Comparison of ENCODE assay signal across 23 mouse cellular contexts in the genomic region with DNA sequence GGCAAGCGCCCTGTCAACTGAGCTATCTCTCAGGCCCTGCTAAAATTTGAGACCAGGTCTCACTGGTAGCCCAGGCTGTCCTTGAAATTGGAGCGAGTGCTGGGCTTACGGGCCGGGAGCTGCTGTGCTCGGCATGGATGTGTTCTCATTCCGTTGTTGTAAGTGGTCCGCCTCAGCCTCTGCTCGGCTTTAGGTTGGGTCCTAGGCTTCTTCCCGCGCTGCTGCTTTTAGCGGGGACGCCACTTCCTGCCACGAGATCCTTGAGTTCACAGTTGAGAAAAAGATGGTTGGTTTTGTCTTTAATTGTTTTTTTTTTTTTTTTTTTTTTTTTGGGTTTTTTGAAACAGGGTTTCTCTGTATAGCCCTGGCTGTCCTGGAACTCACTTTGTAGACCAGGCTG. TPM values are rescaled to one million over a fixed set of nuclear protein-coding genes. Genes with fewer than 3 reads are reported as not detected.
DNase-seq lines count a peak whose midpoint lies in the region; ATAC-seq and TF ChIP-seq lines count a peak whose summit lies in the region.
"Had no signal": no experiment of that assay in that cellular context is flagged by ENCODE, and none has a peak within 500 bp of the region (broad histone marks: within the 10 kb centered on the region; RNA-seq: fewer than 3 reads in every experiment).

No protein-coding gene starts in this region.

- H3K4me1 ChIP-seq in thymus, adult 2 months (replicated peaks; ENCODE audit: control insufficient read depth, insufficient read depth, low read length) = peaks cover 46% of the 10 kb centered on the region
- no peaks in the 10 kb centered on the region for H3K4me1 ChIP-seq in forebrain, embryonic 10.5 days
- H3K4me1 ChIP-seq: heart, embryonic 12.5 days; hindbrain, embryonic 13.5 days; limb, embryonic 13.5 days; liver, embryonic 12.5 days had no signal

- 16% methylated on average over 13 of the region's 13 CpGs for WGBS in thymus, adult 2 months
- 97% methylated on average over 13 of the region's 13 CpGs for WGBS in forebrain, embryonic 10.5 days

- peak overlapping the region; percentile 35 for H3K4me3 ChIP-seq in thymus, adult 2 months (ENCODE audit: control insufficient read depth, insufficient read depth, low read length)
- no peak overlapping the region for H3K4me3 ChIP-seq in forebrain, embryonic 10.5 days
- H3K4me3 ChIP-seq: heart, adult 2 months; heart, embryonic 12.5 days; hindbrain, embryonic 13.5 days; limb, embryonic 13.5 days; liver, embryonic 12.5 days had no signal

- no peak for TF ChIP-seq CTCF in thymus, adult 2 months (IDR thresholded peaks at IDR 0.05; ENCODE audit: borderline replicate concordance, control insufficient read depth, extremely low read depth, insufficient read depth, low read length, poor library complexity)

- no peak for TF ChIP-seq POLR2A in thymus, adult 2 months (IDR thresholded peaks at IDR 0.05; ENCODE audit: control insufficient read depth, extremely low read depth, insufficient read depth, low read length, poor library complexity)

- H3K27me3 ChIP-seq in thymus, adult 2 months (ENCODE audit: control insufficient read depth, insufficient read depth, low read length) = no peaks in the 10 kb centered on the region
- H3K27me3 ChIP-seq in forebrain, embryonic 10.5 days (ENCODE audit: poor library complexity, severe bottlenecking) = no peaks in the 10 kb centered on the region
- H3K27me3 ChIP-seq: CH12.LX; heart, embryonic 12.5 days; hindbrain, embryonic 13.5 days; limb, embryonic 13.5 days; liver, embryonic 12.5 days had no signal

- peak; percentile 33 for ATAC-seq in inflammation-experienced regulatory T-cells, adult 6 months
- ATAC-seq: forebrain, embryonic 14.5 days; liver, embryonic 12.5 days; liver, postnatal 0 days had no signal

- H3K9me3 ChIP-seq in forebrain, embryonic 10.5 days = no peaks in the 10 kb centered on the region
- H3K9me3 ChIP-seq: heart, embryonic 12.5 days; hindbrain, embryonic 13.5 days; limb, embryonic 13.5 days; liver, embryonic 12.5 days had no signal

- peak overlapping the region; percentile 91 for H3K27ac ChIP-seq in thymus, adult 2 months (ENCODE audit: control insufficient read depth, insufficient read depth, low read length)
- no peak overlapping the region for H3K27ac ChIP-seq in forebrain, embryonic 10.5 days
- H3K27ac ChIP-seq: heart, adult 2 months; hindbrain, embryonic 13.5 days; limb, embryonic 13.5 days; liver, embryonic 12.5 days had no signal

- DNase-seq in CD4-positive helper T cell, adult 2 months (ENCODE audit: low read depth, low spot score) = peak; percentile 59
- DNase-seq in thymus, adult 2 months = peak; percentile 49
- peak; percentile 48 to 61 for DNase-seq in thymus, postnatal 36 days
- DNase-seq in left cerebral cortex, adult 9 months (ENCODE audit: low spot score in 2 of 2) = no peak
- DNase-seq in embryo, embryonic 11 days = no peak
- DNase-seq in forebrain, embryonic 10.5 days (ENCODE audit: extremely low spot score, low spot score) = no peak
- DNase-seq: adrenal gland, adult 8-10 months; cerebellum, adult 11-12 months; cerebellum, adult 9-11 months; heart, adult 2 months; kidney, adult 11 months; layer of hippocampus, adult 9-11 months; liver, postnatal 0 days; lung, postnatal 36 days; retina, postnatal 1 day; right cerebral cortex, postnatal 25 days had no signal

- H3K36me3 ChIP-seq in thymus, adult 2 months (ENCODE audit: control insufficient read depth, insufficient read depth, low read length) = peaks cover 58% of the 10 kb centered on the region
- H3K36me3 ChIP-seq in forebrain, embryonic 10.5 days (replicated peaks) = peaks cover 97% of the 10 kb centered on the region

RNA-seq across cellular contexts. Expression of a gene that starts 9.5 kb away (rescaled TPM):
- polyA plus RNA-seq in inflammation-experienced regulatory T-cells, adult 6 months (2017; shearing (Covaris generic)) = 10 to 100 TPM; 27.5 to 34.3 (median 30.3) TPM
- 122 and 127 TPM in 2 replicates for polyA plus RNA-seq in thymus, adult 2 months (2012; rRNA removed)
- 45.4 and 46.3 TPM in 2 replicates for polyA plus RNA-seq in forebrain, embryonic 10.5 days (2016; fragmentation: Nextera tagmentation; extraction: Ambion mirVana)

RNA-seq across cellular contexts. Expression of a gene that starts 58.9 kb away (rescaled TPM):
- 10 to 100 TPM; 59.6 to 62.1 (median 60.8) TPM for polyA plus RNA-seq in inflammation-experienced regulatory T-cells, adult 6 months (2017; shearing (Covaris generic))
- 55.7 and 57.6 TPM in 2 replicates for polyA plus RNA-seq in thymus, adult 2 months (2012; rRNA removed)
- 98.9 and 117 TPM in 2 replicates for polyA plus RNA-seq in forebrain, embryonic 10.5 days (2016; fragmentation: Nextera tagmentation; extraction: Ambion mirVana)

RNA-seq across cellular contexts. Expression of a gene that starts 58.9 kb away (rescaled TPM):
- polyA plus RNA-seq in inflammation-experienced regulatory T-cells, adult 6 months (2017; shearing (Covaris generic)) = 10 to 100 TPM; 43.2 to 54.2 (median 51.1) TPM
- 25.2 and 25.4 TPM in 2 replicates for polyA plus RNA-seq in thymus, adult 2 months (2012; rRNA removed)
- polyA plus RNA-seq in forebrain, embryonic 10.5 days (2016; fragmentation: Nextera tagmentation; extraction: Ambion mirVana) = 88.7 and 89.0 TPM in 2 replicates

Comparison
In these comparisons a context has a peak if more than half of its experiments do, and no peak if none do; other contexts are left out.
1. DNase-seq: peak in CD4-positive helper T cell, adult 2 months (single experiment), thymus, adult 2 months (single experiment) and thymus, postnatal 36 days (2 of 2); none in left cerebral cortex, adult 9 months (0 of 2), embryo, embryonic 11 days (single experiment) and forebrain, embryonic 10.5 days (single experiment).